23 mouse cellular contexts compared by ENCODE assay signal in genomic region chr3:49856797-49857196, GRCm38 (mm10).
DNase-seq lines count a peak whose midpoint lies in the region; ATAC-seq and TF ChIP-seq lines count a peak whose summit lies in the region.
"Had no signal": no experiment of that assay in that cellular context is flagged by ENCODE, and none has a peak within 500 bp of the region (broad histone marks: within the 10 kb centered on the region; RNA-seq: fewer than 3 reads in every experiment).

No protein-coding gene starts in this region.

- H3K4me2 ChIP-seq in embryonic facial prominence, embryonic 14.5 days (ENCODE audit: low read depth, low read length) = no peak overlapping the region
- H3K4me2 ChIP-seq in limb, embryonic 14.5 days (replicated peaks; ENCODE audit: low read depth, low read length, severe bottlenecking) = no peak overlapping the region
- H3K4me2 ChIP-seq: forebrain, embryonic 15.5 days; hindbrain, embryonic 13.5 days; neural tube, embryonic 13.5 days had no signal

- no peaks in the 10 kb centered on the region for H3K4me1 ChIP-seq in heart, embryonic 10.5 days
- peaks cover 17% of the 10 kb centered on the region for H3K4me1 ChIP-seq in embryonic facial prominence, embryonic 14.5 days (ENCODE audit: control insufficient read depth, insufficient read depth, low read length)
- peaks cover 7% of the 10 kb centered on the region for H3K4me1 ChIP-seq in limb, embryonic 14.5 days (ENCODE audit: control insufficient read depth, insufficient read depth, low read length)
- H3K4me1 ChIP-seq: forebrain, embryonic 15.5 days; hindbrain, embryonic 13.5 days; midbrain, embryonic 10.5 days; neural tube, embryonic 13.5 days had no signal

- intact Hi-C loops in heart, postnatal 10 days (cut with DNase I) = no loop called here

- no peak overlapping the region for H3K9ac ChIP-seq in embryonic facial prominence, embryonic 14.5 days (ENCODE audit: low read depth, low read length)
- no peak overlapping the region for H3K9ac ChIP-seq in limb, embryonic 14.5 days (ENCODE audit: low read depth, low read length, severe bottlenecking)
- H3K9ac ChIP-seq: forebrain, embryonic 15.5 days; hindbrain, embryonic 13.5 days; neural tube, embryonic 13.5 days had no signal

- no peak overlapping the region for H3K4me3 ChIP-seq in heart, embryonic 10.5 days
- no peak overlapping the region for H3K4me3 ChIP-seq in embryonic facial prominence, embryonic 14.5 days (ENCODE audit: low read depth, low read length)
- no peak overlapping the region for H3K4me3 ChIP-seq in limb, embryonic 14.5 days (replicated peaks; ENCODE audit: low read length)
- H3K4me3 ChIP-seq: erythroblast, embryonic 14.5 days; forebrain, embryonic 15.5 days; hindbrain, embryonic 13.5 days; midbrain, embryonic 10.5 days; myocyte; neural tube, embryonic 13.5 days had no signal

- DNase-seq in gastrocnemius, adult 18-20 months (ENCODE audit: low spot score) = peak; percentile 46
- no peak for DNase-seq in gastrocnemius, postnatal 10 days
- peak; percentile 25 for DNase-seq in heart, postnatal 10 days
- DNase-seq in heart, embryonic 10.5 days (ENCODE audit: low spot score) = no peak
- peak; percentile 90 for DNase-seq in embryonic facial prominence, embryonic 14.5 days (ENCODE audit: low spot score)
- peak; percentile 75 for DNase-seq in limb, embryonic 14.5 days (ENCODE audit: low spot score)
- DNase-seq in ovary, adult 18-20 months (ENCODE audit: low spot score) = no peak
- DNase-seq in thymus, postnatal 0 days (ENCODE audit: low spot score) = no peak
- DNase-seq: adrenal gland, postnatal 36 days; cerebellum, postnatal 10 days; kidney, adult 18-20 months; kidney, postnatal 4 days; lung, postnatal 4 days; thymus, postnatal 25 days had no signal

- H3K36me3 ChIP-seq in heart, embryonic 10.5 days = no peaks in the 10 kb centered on the region
- no peaks in the 10 kb centered on the region for H3K36me3 ChIP-seq in embryonic facial prominence, embryonic 14.5 days (ENCODE audit: control insufficient read depth, insufficient read depth, low read length)
- H3K36me3 ChIP-seq in limb, embryonic 14.5 days (ENCODE audit: control insufficient read depth, insufficient read depth, low read length) = no peaks in the 10 kb centered on the region
- H3K36me3 ChIP-seq: forebrain, embryonic 15.5 days; hindbrain, embryonic 13.5 days; midbrain, embryonic 10.5 days; neural tube, embryonic 13.5 days had no signal

- peak; percentile 72 for ATAC-seq in embryonic facial prominence, embryonic 14.5 days (ENCODE audit: low read depth)
- ATAC-seq in limb, embryonic 14.5 days (ENCODE audit: low FRiP score, low read depth) = peak; percentile 72
- ATAC-seq: CD4-positive, CD25-positive, alpha-beta regulatory T cell, adult 4 months; forebrain, embryonic 15.5 days; inflammation-experienced regulatory T-cells, adult 6 months; midbrain, embryonic 16.5 days had no signal

- 61% methylated on average over 4 of the region's 4 CpGs for WGBS in heart, embryonic 10.5 days
- 20% methylated on average over 4 of the region's 4 CpGs for WGBS in embryonic facial prominence, embryonic 14.5 days
- 20% methylated on average over 4 of the region's 4 CpGs for WGBS in limb, embryonic 14.5 days

- no peak overlapping the region for H3K27ac ChIP-seq in heart, embryonic 10.5 days
- peak overlapping the region; percentile 72 for H3K27ac ChIP-seq in embryonic facial prominence, embryonic 14.5 days (replicated peaks; ENCODE audit: low read depth, low read length)
- 0 out of 2 replicates have a peak overlapping the region, but pooled peaks have one; percentile 0 for H3K27ac ChIP-seq in limb, embryonic 14.5 days (replicated peaks; ENCODE audit: low read depth, low read length)
- H3K27ac ChIP-seq: forebrain, embryonic 15.5 days; hindbrain, embryonic 13.5 days; midbrain, embryonic 10.5 days; neural tube, embryonic 13.5 days had no signal

- H3K27me3 ChIP-seq in heart, embryonic 10.5 days (ENCODE audit: insufficient read depth, poor library complexity, severe bottlenecking) = no peaks in the 10 kb centered on the region
- no peaks in the 10 kb centered on the region for H3K27me3 ChIP-seq in embryonic facial prominence, embryonic 14.5 days (replicated peaks; ENCODE audit: control insufficient read depth, insufficient read depth, low read length)
- no peaks in the 10 kb centered on the region for H3K27me3 ChIP-seq in limb, embryonic 14.5 days (ENCODE audit: control insufficient read depth, insufficient read depth, low read length)
- H3K27me3 ChIP-seq: forebrain, embryonic 15.5 days; hindbrain, embryonic 13.5 days; neural tube, embryonic 13.5 days had no signal

- H3K9me3 ChIP-seq in heart, embryonic 10.5 days = no peaks in the 10 kb centered on the region
- H3K9me3 ChIP-seq in embryonic facial prominence, embryonic 14.5 days (ENCODE audit: control insufficient read depth, low read length) = no peaks in the 10 kb centered on the region
- H3K9me3 ChIP-seq in limb, embryonic 14.5 days (ENCODE audit: control insufficient read depth, low read length) = no peaks in the 10 kb centered on the region
- H3K9me3 ChIP-seq: forebrain, embryonic 15.5 days; hindbrain, embryonic 13.5 days; midbrain, embryonic 10.5 days; neural tube, embryonic 13.5 days had no signal

- no peak for TF ChIP-seq POLR2A in limb, embryonic 14.5 days (IDR thresholded peaks at IDR 0.05; ENCODE audit: borderline replicate concordance, extremely low read depth, insufficient read depth, insufficient read length)

Comparison
In these comparisons a context has a peak if more than half of its experiments do, and no peak if none do; other contexts are left out.
1. DNase-seq: peak in gastrocnemius, adult 18-20 months (single experiment), heart, postnatal 10 days (2 of 2), embryonic facial prominence, embryonic 14.5 days (single experiment) and limb, embryonic 14.5 days (single experiment); none in gastrocnemius, postnatal 10 days (single experiment), heart, embryonic 10.5 days (single experiment), ovary, adult 18-20 months (single experiment) and thymus, postnatal 0 days (single experiment).